Mouse (Mus musculus): ENCODE results near the gene Tom1l1.

DNA sequence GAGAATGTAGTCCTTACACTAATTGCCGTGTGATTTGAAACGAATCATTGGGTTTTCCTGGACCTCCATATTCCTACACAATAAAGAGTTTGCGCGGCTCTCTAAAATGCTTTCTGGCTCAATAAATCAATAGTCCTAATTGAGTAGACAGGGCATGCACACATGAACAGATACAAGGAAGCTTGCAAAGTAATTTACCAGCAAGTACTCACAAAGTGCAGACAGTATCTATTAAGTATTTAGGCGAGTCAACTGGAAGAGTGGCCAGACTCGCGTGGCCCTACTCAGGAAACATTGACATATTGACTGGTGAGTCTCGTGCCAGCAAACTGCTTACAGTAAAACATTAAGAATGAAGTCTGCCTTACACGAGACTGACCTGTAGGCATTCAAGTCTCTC is 23.4 kb upstream of the Tom1l1 start:
- TF ChIP-seq CHD2 (IDR thresholded peaks at IDR 0.05; ENCODE audit: low read depth, low read length) (no peak), MAFK (IDR thresholded peaks at IDR 0.05; ENCODE audit: insufficient read depth, low read depth, low read length) (no peak), HCFC1 (IDR thresholded peaks at IDR 0.05; ENCODE audit: borderline replicate concordance, insufficient read depth, low read length) (no peak)

Data from ES-E14 (cell line).